Mouse (Mus musculus): Measurements from ENCODE around the gene Sgo2a. TPM values are rescaled to one million over a fixed set of nuclear protein-coding genes. Genes with fewer than 3 reads are reported as not detected.

Gene Sgo2a
- total and polyA plus RNA-seq, 3 experiments = 3.4 to 93.9 (median 49.8) TPM

- Histone ChIP-seq H3K27me3 (ENCODE audit: insufficient read depth, low read length) (peaks cover 8% of the 10 kb centered on the region; the same call in 1 of the 2 replicates), H3K4me1 (ENCODE audit: insufficient read depth, low read depth, low read length) (no peaks in the 10 kb centered on the region), H3K36me3 (replicated peaks) (no peaks in the 10 kb centered on the region), H3K4me3 (ENCODE audit: low read depth, low read length) (no peak overlapping the region), H3K9me3 (replicated peaks) (no peaks in the 10 kb centered on the region)
- no peak for DNase-seq (ENCODE audit: low spot score)
- TF ChIP-seq GATA2 (IDR thresholded peaks at IDR 0.05; ENCODE audit: borderline replicate concordance, low read depth, low read length) (no peak), GATA1 (IDR thresholded peaks at IDR 0.05; ENCODE audit: borderline replicate concordance, low read length) (no peak), TAL1 (conservative IDR thresholded peaks at IDR 0.05; ENCODE audit: low read depth, low read length) (no peak), CTCF (IDR thresholded peaks at IDR 0.05; ENCODE audit: low read depth, low read length) (no peak), POLR2AphosphoS5 (IDR thresholded peaks at IDR 0.05; ENCODE audit: insufficient replicate concordance, low read depth, low read length) (no peak)
- no peak for ATAC-seq (ENCODE audit: extremely low read depth, insufficient number of reproducible peaks, low FRiP score, poor library complexity, severe bottlenecking)
Observed at GRCm38 (mm10) chr1:58058846-58059245, 63.1 kb downstream of the Sgo2a start.

- H3K4me1 ChIP-seq (ENCODE audit: insufficient read depth, low read depth, low read length) = no peaks in the 10 kb centered on the region
- no peak overlapping the region for H3K4me3 ChIP-seq (ENCODE audit: low read depth, low read length)
- no peak for TF ChIP-seq GATA1 (IDR thresholded peaks at IDR 0.05; ENCODE audit: borderline replicate concordance, low read length)
- no peak for TF ChIP-seq TAL1 (conservative IDR thresholded peaks at IDR 0.05; ENCODE audit: low read depth, low read length)
- no peak for TF ChIP-seq GATA2 (IDR thresholded peaks at IDR 0.05; ENCODE audit: borderline replicate concordance, low read depth, low read length)
- TF ChIP-seq POLR2AphosphoS5 (IDR thresholded peaks at IDR 0.05; ENCODE audit: insufficient replicate concordance, low read depth, low read length) = no peak
- no peak for TF ChIP-seq CTCF (IDR thresholded peaks at IDR 0.05; ENCODE audit: low read depth, low read length)
- DNase-seq (ENCODE audit: low spot score) (no peak), ATAC-seq (ENCODE audit: extremely low read depth, insufficient number of reproducible peaks, low FRiP score, poor library complexity, severe bottlenecking) (no peak)
- peaks cover 5% of the 10 kb centered on the region; the same call in 1 of the 2 replicates for H3K27me3 ChIP-seq (ENCODE audit: insufficient read depth, low read length)
- no peaks in the 10 kb centered on the region for H3K36me3 ChIP-seq (replicated peaks)
- H3K9me3 ChIP-seq (replicated peaks) = no peaks in the 10 kb centered on the region
Observed at GRCm38 (mm10) chr1:58062131-58062530, 66.4 kb downstream of the Sgo2a start.

- Histone ChIP-seq H3K4me3 (ENCODE audit: low read depth, low read length) (no peak overlapping the region), H3K9me3 (replicated peaks) (no peaks in the 10 kb centered on the region), H3K4me1 (ENCODE audit: insufficient read depth, low read depth, low read length) (no peaks in the 10 kb centered on the region), H3K36me3 (replicated peaks) (no peaks in the 10 kb centered on the region), H3K27me3 (ENCODE audit: insufficient read depth, low read length) (peaks cover 5% of the 10 kb centered on the region; the same call in 1 of the 2 replicates)
- TF ChIP-seq GATA2 (IDR thresholded peaks at IDR 0.05; ENCODE audit: borderline replicate concordance, low read depth, low read length) = no peak
- DNase-seq (ENCODE audit: low spot score) = no peak
- no peak for ATAC-seq (ENCODE audit: extremely low read depth, insufficient number of reproducible peaks, low FRiP score, poor library complexity, severe bottlenecking)
Observed at GRCm38 (mm10) chr1:58065151-58065550, 69.4 kb downstream of the Sgo2a start.

GRCm38 (mm10) chr1:58065606-58066005 is 69.8 kb downstream of the Sgo2a start:
- TF ChIP-seq CTCF (IDR thresholded peaks at IDR 0.05; ENCODE audit: low read depth, low read length) (no peak), POLR2AphosphoS5 (IDR thresholded peaks at IDR 0.05; ENCODE audit: insufficient replicate concordance, low read depth, low read length) (no peak), TAL1 (conservative IDR thresholded peaks at IDR 0.05; ENCODE audit: low read depth, low read length) (no peak)
- no peak for ATAC-seq (ENCODE audit: extremely low read depth, insufficient number of reproducible peaks, low FRiP score, poor library complexity, severe bottlenecking)
- no peak overlapping the region for H3K4me3 ChIP-seq (ENCODE audit: low read depth, low read length)
- H3K27me3 ChIP-seq (ENCODE audit: insufficient read depth, low read length) = peaks cover 5% of the 10 kb centered on the region; the same call in 1 of the 2 replicates
- H3K36me3 ChIP-seq (replicated peaks) = no peaks in the 10 kb centered on the region
- DNase-seq (ENCODE audit: low spot score) = no peak
- no peaks in the 10 kb centered on the region for H3K9me3 ChIP-seq (replicated peaks)
- H3K4me1 ChIP-seq (ENCODE audit: insufficient read depth, low read depth, low read length) = no peaks in the 10 kb centered on the region

- Histone ChIP-seq H3K4me1 (ENCODE audit: insufficient read depth, low read depth, low read length) (no peaks in the 10 kb centered on the region), H3K27me3 (ENCODE audit: insufficient read depth, low read length) (0 out of 2 replicates have a peak, but pooled peaks cover 3% of the 10 kb centered on the region), H3K9me3 (replicated peaks) (no peaks in the 10 kb centered on the region), H3K36me3 (replicated peaks) (no peaks in the 10 kb centered on the region), H3K4me3 (ENCODE audit: low read depth, low read length) (no peak overlapping the region)
- no peak for ATAC-seq (ENCODE audit: extremely low read depth, insufficient number of reproducible peaks, low FRiP score, poor library complexity, severe bottlenecking)
- TF ChIP-seq GATA2 (IDR thresholded peaks at IDR 0.05; ENCODE audit: borderline replicate concordance, low read depth, low read length) (no peak), GATA1 (IDR thresholded peaks at IDR 0.05; ENCODE audit: borderline replicate concordance, low read length) (no peak), CTCF (IDR thresholded peaks at IDR 0.05; ENCODE audit: low read depth, low read length) (no peak), TAL1 (conservative IDR thresholded peaks at IDR 0.05; ENCODE audit: low read depth, low read length) (no peak), POLR2AphosphoS5 (IDR thresholded peaks at IDR 0.05; ENCODE audit: insufficient replicate concordance, low read depth, low read length) (no peak)
- DNase-seq (ENCODE audit: low spot score) = no peak
Observed at GRCm38 (mm10) chr1:58069181-58069580, 73.4 kb downstream of the Sgo2a start.

GRCm38 (mm10) chr1:58070091-58070490 is 74.3 kb downstream of the Sgo2a start:
- no peak overlapping the region for H3K4me3 ChIP-seq (ENCODE audit: low read depth, low read length)
- H3K36me3 ChIP-seq (replicated peaks) = no peaks in the 10 kb centered on the region
- H3K9me3 ChIP-seq (replicated peaks) = no peaks in the 10 kb centered on the region
- no peak for DNase-seq (ENCODE audit: low spot score)
- no peaks in the 10 kb centered on the region for H3K4me1 ChIP-seq (ENCODE audit: insufficient read depth, low read depth, low read length)
- TF ChIP-seq POLR2AphosphoS5 (IDR thresholded peaks at IDR 0.05; ENCODE audit: insufficient replicate concordance, low read depth, low read length) (no peak), GATA2 (IDR thresholded peaks at IDR 0.05; ENCODE audit: borderline replicate concordance, low read depth, low read length) (no peak), CTCF (IDR thresholded peaks at IDR 0.05; ENCODE audit: low read depth, low read length) (no peak), TAL1 (conservative IDR thresholded peaks at IDR 0.05; ENCODE audit: low read depth, low read length) (no peak), GATA1 (IDR thresholded peaks at IDR 0.05; ENCODE audit: borderline replicate concordance, low read length) (no peak)
- ATAC-seq (ENCODE audit: extremely low read depth, insufficient number of reproducible peaks, low FRiP score, poor library complexity, severe bottlenecking) = no peak
- H3K27me3 ChIP-seq (ENCODE audit: insufficient read depth, low read length) = 0 out of 2 replicates have a peak, but pooled peaks cover 2% of the 10 kb centered on the region

GRCm38 (mm10) chr1:58071006-58071405 is 75.2 kb downstream of the Sgo2a start:
- TF ChIP-seq POLR2AphosphoS5 (IDR thresholded peaks at IDR 0.05; ENCODE audit: insufficient replicate concordance, low read depth, low read length) (no peak), TAL1 (conservative IDR thresholded peaks at IDR 0.05; ENCODE audit: low read depth, low read length) (no peak), CTCF (IDR thresholded peaks at IDR 0.05; ENCODE audit: low read depth, low read length) (no peak), GATA2 (IDR thresholded peaks at IDR 0.05; ENCODE audit: borderline replicate concordance, low read depth, low read length) (no peak), GATA1 (IDR thresholded peaks at IDR 0.05; ENCODE audit: borderline replicate concordance, low read length) (no peak)
- Histone ChIP-seq H3K36me3 (replicated peaks) (no peaks in the 10 kb centered on the region), H3K4me1 (ENCODE audit: insufficient read depth, low read depth, low read length) (no peaks in the 10 kb centered on the region), H3K9me3 (replicated peaks) (no peaks in the 10 kb centered on the region), H3K4me3 (ENCODE audit: low read depth, low read length) (no peak overlapping the region), H3K27me3 (ENCODE audit: insufficient read depth, low read length) (no peaks in the 10 kb centered on the region; the same call in 1 of the 2 replicates)
- no peak for ATAC-seq (ENCODE audit: extremely low read depth, insufficient number of reproducible peaks, low FRiP score, poor library complexity, severe bottlenecking)
- no peak for DNase-seq (ENCODE audit: low spot score)
